Mouse (Mus musculus) forebrain, embryonic 14.5 days (tissue): ENCODE data around the gene Fasn. TPM values are rescaled to one million over a fixed set of nuclear protein-coding genes. Genes with fewer than 3 reads are reported as not detected.
A peak's percentile ranks its signal among the peaks of the same experiment; 100 is the strongest.

Experiments used
- ATAC-seq: fragments of 200-750 bp; cut with Nextera tagmentation; 2 replicates; pipeline ENCODE4 v1.8.0; 2017; ENCODE audit warnings: mild to moderate bottlenecking, moderate library complexity
- DNase-seq: peaks from one replicate; pipeline ENCODE4 v3.0.0-alpha.2; 2015; ENCODE audit warnings: low spot score
- H3K27ac ChIP-seq: fragments of 300-500 bp; sonication (generic); 2 replicates; pipeline ENCODE4 v1.5.1; 2014; ENCODE audit warnings: low read depth, mild to moderate bottlenecking, control low read depth, low read length, moderate library complexity
- H3K27me3 ChIP-seq: fragments of 300-500 bp; sonication (generic); replicated peaks from 2 replicates; pipeline ENCODE4 v1.6.1; 2014; ENCODE audit warnings: low read length, control low read depth, mixed read lengths; ENCODE audit not compliant: control insufficient read depth, insufficient read depth
- H3K36me3 ChIP-seq: fragments of 300-500 bp; sonication (generic); 2 replicates; pipeline ENCODE4 v1.6.1; 2014; ENCODE audit warnings: low read length, control low read depth; ENCODE audit not compliant: control insufficient read depth, insufficient read depth
- H3K4me1 ChIP-seq: fragments of 300-500 bp; sonication (generic); 2 replicates; pipeline ENCODE4 v1.6.1; 2014; ENCODE audit warnings: antibody characterized with exemption, low read length, control low read depth; ENCODE audit not compliant: control insufficient read depth, insufficient read depth
- H3K4me2 ChIP-seq: fragments of 300-500 bp; sonication (generic); 2 replicates; pipeline ENCODE4 v1.6.1; 2014; ENCODE audit warnings: mild to moderate bottlenecking, control low read depth, low read length
- H3K4me3 ChIP-seq: fragments of 300-500 bp; sonication (generic); 2 replicates; pipeline ENCODE4 v1.5.1; 2014; ENCODE audit warnings: low read depth, low read length, control low read depth
- H3K9ac ChIP-seq: fragments of 300-500 bp; sonication (generic); 2 replicates; pipeline ENCODE4 v1.6.1; 2014; ENCODE audit warnings: mild to moderate bottlenecking, low read length, control low read depth, moderate library complexity
- H3K9me3 ChIP-seq: fragments of 300-500 bp; sonication (generic); replicated peaks from 2 replicates; pipeline ENCODE4 v1.6.1; 2016; ENCODE audit warnings: low read length, control low read depth, mixed read lengths; ENCODE audit not compliant: control insufficient read depth
- WGBS: fragments of 180-500 bp; shearing (Covaris S2); extraction: QIAGEN DNeasy Blood & Tissue Kit; methylation state at CpG from one replicate; pipeline ENCODE4 v1.1.7; 2014; 5-methylcytosine and 5-hydroxymethylcytosine counted together
- polyA plus RNA-seq: library from polyadenylated mRNA; unstranded; fragments of >200 nt; fragmentation: Nextera tagmentation; extraction: Ambion mirVana; gene quantifications from 2 replicates; pipeline ENCODE4 v1.2.1, GENCODE M21; 2014

The Fasn gene
- polyA plus RNA-seq, 1 experiment from 2014 or later = 84.2 TPM

- Histone ChIP-seq H3K4me2 (no peak overlapping the region), H3K4me3 (no peak overlapping the region), H3K4me1 (peaks cover 12% of the 10 kb centered on the region), H3K27ac (no peak overlapping the region), H3K9ac (no peak overlapping the region), H3K27me3 (no peaks in the 10 kb centered on the region), H3K9me3 (no peaks in the 10 kb centered on the region), H3K36me3 (no peaks in the 10 kb centered on the region)
- ATAC-seq = no peak
- 55% methylated on average over 3 of the region's 3 CpGs for WGBS
- no peak for DNase-seq
Measured at GRCm38 (mm10) chr11:120831659-120832440, 7.5 kb upstream of the Fasn start.

DNA sequence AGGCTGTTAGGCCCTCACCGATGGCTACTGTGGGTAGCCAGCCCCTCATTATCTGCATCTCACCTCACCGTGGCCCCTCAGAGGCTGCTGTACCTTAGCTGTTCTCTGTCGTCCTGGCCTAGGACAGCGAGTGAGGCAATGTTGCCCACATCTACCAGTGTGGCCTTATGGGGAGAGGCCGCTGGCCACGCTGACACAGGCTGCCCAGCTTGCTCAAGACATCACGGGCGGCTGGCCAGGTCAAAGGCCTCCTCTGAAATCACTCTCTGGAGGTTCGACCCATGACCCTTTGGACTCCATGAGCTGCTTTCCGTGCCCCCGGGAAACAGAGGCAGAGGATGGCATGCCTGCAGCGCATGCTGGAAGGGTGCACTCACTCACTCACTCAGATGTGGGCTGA lies 6.3 kb upstream of the Fasn start:
- WGBS = 92% methylated on average over 12 of the region's 12 CpGs
- Histone ChIP-seq H3K36me3 (0 out of 2 replicates have a peak, but pooled peaks cover 2% of the 10 kb centered on the region), H3K9ac (no peak overlapping the region), H3K9me3 (no peaks in the 10 kb centered on the region), H3K4me2 (no peak overlapping the region), H3K27ac (no peak overlapping the region), H3K4me1 (peaks cover 14% of the 10 kb centered on the region), H3K27me3 (no peaks in the 10 kb centered on the region), H3K4me3 (no peak overlapping the region)
- DNase-seq = no peak
- ATAC-seq = no peak

DNA sequence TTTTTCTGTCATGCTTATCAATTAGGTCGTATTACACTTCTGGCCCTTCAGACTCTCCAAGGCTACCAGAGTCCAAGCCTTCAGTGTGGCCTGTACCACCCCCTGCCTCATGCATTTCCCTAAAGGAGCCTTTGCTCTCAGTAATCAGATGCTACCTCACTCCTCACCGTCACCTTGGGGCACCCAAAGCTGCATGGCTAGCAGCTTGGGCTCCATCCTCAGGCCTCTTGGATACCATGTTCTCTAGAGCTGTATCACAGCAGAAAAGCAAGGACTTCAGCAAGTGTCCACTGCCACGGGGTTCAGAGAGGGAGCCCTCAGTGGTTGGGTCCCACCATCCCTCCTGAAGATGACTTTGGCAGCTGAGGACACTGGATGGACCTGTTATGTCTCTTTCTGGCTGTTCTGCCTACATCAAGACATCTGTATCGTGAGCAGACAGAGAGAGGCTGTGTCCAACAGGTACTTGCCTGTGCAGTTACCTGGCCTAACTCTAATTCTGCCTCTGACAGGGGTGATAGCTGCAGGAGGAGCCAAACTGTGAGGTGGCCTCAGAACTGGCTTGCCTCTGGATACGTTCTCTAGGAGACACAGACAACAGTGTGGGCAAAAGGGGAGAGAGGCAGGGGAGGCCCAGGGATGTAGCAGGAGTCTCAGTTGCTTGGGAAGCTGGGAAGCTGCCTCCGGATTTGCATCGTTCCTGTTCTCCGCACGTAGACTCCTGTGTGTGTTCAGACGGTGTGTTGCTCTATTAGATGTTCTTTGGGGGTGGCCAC lies 5.6 kb upstream of the Fasn start:
- Histone ChIP-seq H3K9me3 (no peaks in the 10 kb centered on the region), H3K9ac (no peak overlapping the region), H3K4me3 (no peak overlapping the region), H3K36me3 (0 out of 2 replicates have a peak, but pooled peaks cover 2% of the 10 kb centered on the region), H3K4me2 (no peak overlapping the region), H3K4me1 (peaks cover 20% of the 10 kb centered on the region), H3K27ac (no peak overlapping the region), H3K27me3 (no peaks in the 10 kb centered on the region)
- DNase-seq (no peak), ATAC-seq (no peak)
- WGBS = 86% methylated on average over 10 of the region's 10 CpGs

DNA sequence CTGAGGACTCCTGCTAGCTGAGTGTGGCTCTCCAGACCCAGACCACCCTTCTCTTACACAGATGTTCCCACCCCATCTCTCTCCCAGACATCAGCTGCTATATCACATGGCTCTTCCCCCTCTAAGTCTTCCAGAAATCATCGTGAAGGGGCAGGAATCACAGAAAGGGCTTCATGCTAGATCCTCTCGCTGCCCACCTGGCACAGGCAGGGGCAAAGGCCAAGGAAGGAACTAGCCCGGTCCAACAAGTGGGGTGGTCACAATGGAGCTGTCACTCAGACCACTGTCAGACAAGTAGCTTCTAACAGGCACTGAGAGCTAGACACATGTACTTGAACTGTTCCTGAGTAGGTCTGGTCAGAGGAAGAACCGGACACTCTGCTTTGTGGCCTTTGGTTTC lies 4.1 kb upstream of the Fasn start:
- ATAC-seq (no peak), DNase-seq (no peak)
- Histone ChIP-seq H3K36me3 (0 out of 2 replicates have a peak, but pooled peaks cover 2% of the 10 kb centered on the region), H3K9ac (no peak overlapping the region), H3K4me1 (peaks cover 10% of the 10 kb centered on the region), H3K4me3 (no peak overlapping the region), H3K27ac (no peak overlapping the region), H3K9me3 (no peaks in the 10 kb centered on the region), H3K4me2 (no peak overlapping the region), H3K27me3 (no peaks in the 10 kb centered on the region)
- WGBS = 69% methylated on average over 4 of the region's 4 CpGs

GRCm38 (mm10) chr11:120826016-120826953 lies 1.9 kb upstream of the Fasn start:
- DNase-seq = no peak
- Histone ChIP-seq H3K36me3 (peaks cover 15% of the 10 kb centered on the region; the same call in 1 of the 2 replicates), H3K9ac (no peak overlapping the region), H3K4me2 (no peak overlapping the region), H3K4me3 (no peak overlapping the region), H3K9me3 (no peaks in the 10 kb centered on the region), H3K27ac (peak overlapping the region; percentile 99; the same call in 1 of the 2 replicates), H3K4me1 (peaks cover 25% of the 10 kb centered on the region), H3K27me3 (no peaks in the 10 kb centered on the region)
- 89% methylated on average over 8 of the region's 8 CpGs for whole genome bisulfite sequencing
- ATAC-seq = no peak

GRCm38 (mm10) chr11:120825289-120825863 lies 1.0 kb upstream of the Fasn start:
- peaks cover 27% of the 10 kb centered on the region for H3K4me1 ChIP-seq
- peaks cover 24% of the 10 kb centered on the region for H3K36me3 ChIP-seq
- DNase-seq = no peak
- no peaks in the 10 kb centered on the region for H3K27me3 ChIP-seq
- H3K4me3 ChIP-seq = peak overlapping the region; percentile 86
- H3K27ac ChIP-seq = peak overlapping the region; percentile 99
- peak overlapping the region; percentile 95 for H3K4me2 ChIP-seq
- no peaks in the 10 kb centered on the region for H3K9me3 ChIP-seq
- H3K9ac ChIP-seq = peak overlapping the region; percentile 93
- 51% methylated on average over 4 of the region's 4 CpGs for WGBS
- ATAC-seq = no peak

GRCm38 (mm10) chr11:120824787-120825288 lies 491 bp upstream of the Fasn start:
- Histone ChIP-seq H3K4me3 (peak overlapping the region; percentile 86), H3K4me1 (peaks cover 27% of the 10 kb centered on the region), H3K9ac (peak overlapping the region; percentile 93), H3K36me3 (peaks cover 29% of the 10 kb centered on the region), H3K4me2 (peak overlapping the region; percentile 95), H3K9me3 (no peaks in the 10 kb centered on the region), H3K27ac (peak overlapping the region; percentile 99), H3K27me3 (no peaks in the 10 kb centered on the region)
- DNase-seq (no peak), ATAC-seq (peak; percentile 69; the same call in 1 of the 2 replicates)
- WGBS = 0% methylated on average over 19 of the region's 21 CpGs

- Histone ChIP-seq H3K4me2 (peak overlapping the region; percentile 95), H3K4me3 (peak overlapping the region; percentile 86), H3K9me3 (no peaks in the 10 kb centered on the region), H3K36me3 (peaks cover 42% of the 10 kb centered on the region), H3K27me3 (no peaks in the 10 kb centered on the region), H3K4me1 (peaks cover 27% of the 10 kb centered on the region), H3K27ac (peak overlapping the region; percentile 99), H3K9ac (peak overlapping the region; percentile 93)
- ATAC-seq = peak; percentile 49
- peak; percentile 77 for DNase-seq
- under 1% methylated on average over 27 of the region's 40 CpGs for WGBS
Measured at GRCm38 (mm10) chr11:120823551-120823947, 798 bp downstream of the Fasn start.
